In genomic region chr14:21101562-21101961, GRCm38 (mm10) we compare ENCODE assay signal across 11 mouse cellular contexts. TPM values are rescaled to one million over a fixed set of nuclear protein-coding genes. Genes with fewer than 3 reads are reported as not detected.
DNase-seq lines count a peak whose midpoint lies in the region; ATAC-seq and TF ChIP-seq lines count a peak whose summit lies in the region.
"Had no signal": no experiment of that assay in that cellular context is flagged by ENCODE, and none has a peak within 500 bp of the region (broad histone marks: within the 10 kb centered on the region; RNA-seq: fewer than 3 reads in every experiment).

No protein-coding gene starts in this region.

- no peak overlapping the region for H3K4me3 ChIP-seq in hindbrain, postnatal 0 days (ENCODE audit: low read length)
- no peak overlapping the region for H3K4me3 ChIP-seq in hindbrain, embryonic 14.5 days (replicated peaks; ENCODE audit: low read length)
- H3K4me3 ChIP-seq in MEL (ENCODE audit: control insufficient read depth in 1 of 2, insufficient read depth in 1 of 2, low read depth in 2 of 2, low read length in 2 of 2): peak overlapping the region; percentile 23 to 52
- no peak overlapping the region for H3K4me3 ChIP-seq in heart, embryonic 12.5 days
- H3K4me3 ChIP-seq in liver, postnatal 0 days (ENCODE audit: low read depth, low read length): no peak overlapping the region
- H3K4me3 ChIP-seq: hindbrain, embryonic 13.5 days; neural tube, embryonic 13.5 days had no signal

- no peaks in the 10 kb centered on the region for H3K36me3 ChIP-seq in hindbrain, postnatal 0 days (ENCODE audit: insufficient read depth, low read length)
- no peaks in the 10 kb centered on the region for H3K36me3 ChIP-seq in hindbrain, embryonic 14.5 days (replicated peaks; ENCODE audit: control insufficient read depth, insufficient read depth)
- peaks cover 0 to 22% of the 10 kb centered on the region in 2 experiments for H3K36me3 ChIP-seq in MEL (ENCODE audit: control insufficient read depth in 1 of 2, insufficient read depth in 2 of 2, low read length in 2 of 2)
- peaks cover 1% of the 10 kb centered on the region; the same call in 1 of the 2 replicates for H3K36me3 ChIP-seq in heart, embryonic 12.5 days
- H3K36me3 ChIP-seq in liver, postnatal 0 days (replicated peaks; ENCODE audit: insufficient read depth, low read length): no peaks in the 10 kb centered on the region; the same call in 1 of the 2 replicates
- H3K36me3 ChIP-seq: hindbrain, embryonic 13.5 days; neural tube, embryonic 13.5 days had no signal

- no peaks in the 10 kb centered on the region for H3K27me3 ChIP-seq in hindbrain, postnatal 0 days (ENCODE audit: insufficient read depth, low read length)
- no peaks in the 10 kb centered on the region for H3K27me3 ChIP-seq in hindbrain, embryonic 14.5 days (ENCODE audit: control insufficient read depth, insufficient read depth, low read length)
- H3K27me3 ChIP-seq in MEL (ENCODE audit: control insufficient read depth in 1 of 2, insufficient read depth in 2 of 2, low read length in 2 of 2): no peaks in the 10 kb centered on the region
- H3K27me3 ChIP-seq in heart, embryonic 12.5 days (replicated peaks): no peaks in the 10 kb centered on the region
- H3K27me3 ChIP-seq in liver, postnatal 0 days (ENCODE audit: insufficient read depth, low read length): no peaks in the 10 kb centered on the region
- H3K27me3 ChIP-seq: hindbrain, embryonic 13.5 days; neural tube, embryonic 13.5 days had no signal

- no peak overlapping the region for H3K4me2 ChIP-seq in hindbrain, postnatal 0 days (ENCODE audit: low read depth, low read length)
- H3K4me2 ChIP-seq in hindbrain, embryonic 14.5 days (replicated peaks): no peak overlapping the region
- H3K4me2 ChIP-seq in heart, embryonic 12.5 days: peak overlapping the region; percentile 26; the same call in 1 of the 2 replicates
- no peak overlapping the region for H3K4me2 ChIP-seq in liver, postnatal 0 days (ENCODE audit: low read depth, low read length)
- H3K4me2 ChIP-seq: hindbrain, embryonic 13.5 days; neural tube, embryonic 13.5 days had no signal

- WGBS in hindbrain, postnatal 0 days: 52% methylated on average over 7 of the region's 7 CpGs
- 69% methylated on average over 7 of the region's 7 CpGs for WGBS in hindbrain, embryonic 14.5 days
- WGBS in heart, embryonic 12.5 days: 28% methylated on average over 7 of the region's 7 CpGs
- WGBS in liver, postnatal 0 days (ENCODE audit: insufficient replicate concordance): 25% methylated on average over 7 of the region's 7 CpGs

- ATAC-seq in hindbrain, postnatal 0 days: 0 out of 2 replicates have a peak, but pooled peaks have one; percentile 43
- ATAC-seq in hindbrain, embryonic 14.5 days (ENCODE audit: low FRiP score): no peak
- ATAC-seq in heart, embryonic 12.5 days (ENCODE audit: insufficient number of reproducible peaks, low FRiP score): no peak
- no peak for ATAC-seq in liver, postnatal 0 days

- peak; percentile 49 to 74; a peak in 3 of 4 replicates for TF ChIP-seq EP300 in MEL (IDR thresholded peaks at IDR 0.05; ENCODE audit: low read depth in 1 of 2, low read length in 2 of 2)
- no peak for TF ChIP-seq EP300 in liver, postnatal 0 days (IDR thresholded peaks at IDR 0.05; ENCODE audit: low read depth)

- TF ChIP-seq RAD21 in MEL (IDR thresholded peaks at IDR 0.05; ENCODE audit: low read depth, low read length): no peak

- TF ChIP-seq CTCF in hindbrain, postnatal 0 days (IDR thresholded peaks at IDR 0.05; ENCODE audit: low read depth): no peak
- TF ChIP-seq CTCF in MEL (IDR thresholded peaks at IDR 0.05 in 2 of 3, conservative IDR thresholded peaks at IDR 0.05 in 1 of 3; ENCODE audit: control insufficient read depth in 1 of 3, insufficient read depth in 1 of 3, low read depth in 2 of 3, low read length in 3 of 3, poor library complexity in 1 of 3, severe bottlenecking in 1 of 3): no peak
- TF ChIP-seq CTCF in liver, postnatal 0 days (IDR thresholded peaks at IDR 0.05; ENCODE audit: low read depth): no peak

- no peaks in the 10 kb centered on the region for H3K9me3 ChIP-seq in hindbrain, postnatal 0 days (ENCODE audit: low read length)
- H3K9me3 ChIP-seq in hindbrain, embryonic 14.5 days (ENCODE audit: control insufficient read depth, low read length): no peaks in the 10 kb centered on the region
- H3K9me3 ChIP-seq in MEL (replicated peaks; ENCODE audit: insufficient read depth, low read length): no peaks in the 10 kb centered on the region
- H3K9me3 ChIP-seq in heart, embryonic 12.5 days (replicated peaks): no peaks in the 10 kb centered on the region
- no peaks in the 10 kb centered on the region for H3K9me3 ChIP-seq in liver, postnatal 0 days (ENCODE audit: low read length)
- H3K9me3 ChIP-seq: hindbrain, embryonic 13.5 days; neural tube, embryonic 13.5 days had no signal

- no peaks in the 10 kb centered on the region for H3K79me2 ChIP-seq in MEL (ENCODE audit: control insufficient read depth, insufficient read depth, low read length, poor library complexity)

- no peaks in the 10 kb centered on the region for H3K4me1 ChIP-seq in hindbrain, postnatal 0 days (ENCODE audit: insufficient read depth, low read length)
- H3K4me1 ChIP-seq in hindbrain, embryonic 14.5 days (replicated peaks; ENCODE audit: control insufficient read depth, insufficient read depth, low read length): no peaks in the 10 kb centered on the region
- H3K4me1 ChIP-seq in MEL (ENCODE audit: control insufficient read depth in 1 of 2, insufficient read depth in 2 of 2, low read length in 2 of 2): peaks cover 16 to 19% of the 10 kb centered on the region in 2 experiments
- peaks cover 36% of the 10 kb centered on the region for H3K4me1 ChIP-seq in heart, embryonic 12.5 days (replicated peaks)
- H3K4me1 ChIP-seq in liver, postnatal 0 days (ENCODE audit: insufficient read depth): peaks cover 21% of the 10 kb centered on the region
- H3K4me1 ChIP-seq: hindbrain, embryonic 13.5 days; neural tube, embryonic 13.5 days had no signal

- 0 out of 4 replicates have a peak, but pooled peaks of 1 of the 2 experiments have one; percentile 30 for TF ChIP-seq POLR2A in MEL (IDR thresholded peaks at IDR 0.05; ENCODE audit: control insufficient read depth in 1 of 2, insufficient read depth in 1 of 2, low read depth in 1 of 2, low read length in 2 of 2, poor library complexity in 1 of 2)

- DNase-seq in hindbrain, postnatal 0 days (ENCODE audit: low spot score): peak; percentile 25
- DNase-seq in hindbrain, embryonic 14.5 days (ENCODE audit: low spot score): no peak
- peak; percentile 72 for DNase-seq in MEL (ENCODE audit: low read depth, low spot score)
- DNase-seq in liver, postnatal 0 days: no peak
- no peak for DNase-seq in embryo, embryonic 10 days (ENCODE audit: low spot score)
- DNase-seq in embryo, embryonic 11 days: no peak
- no peak for DNase-seq in testis, postnatal 10 days (ENCODE audit: low spot score)
- DNase-seq: thymus, postnatal 4 days had no signal

- no peak overlapping the region for H3K27ac ChIP-seq in hindbrain, postnatal 0 days
- no peak overlapping the region for H3K27ac ChIP-seq in hindbrain, embryonic 14.5 days
- H3K27ac ChIP-seq in MEL (ENCODE audit: control insufficient read depth, low read depth, low read length): peak overlapping the region; percentile 95
- peak overlapping the region; percentile 71 for H3K27ac ChIP-seq in heart, embryonic 12.5 days (ENCODE audit: poor library complexity, severe bottlenecking)
- peak overlapping the region; percentile 48; the same call in 1 of the 2 replicates for H3K27ac ChIP-seq in liver, postnatal 0 days (ENCODE audit: low read depth)
- H3K27ac ChIP-seq: hindbrain, embryonic 13.5 days; neural tube, embryonic 13.5 days had no signal

- no peak overlapping the region for H3K9ac ChIP-seq in hindbrain, postnatal 0 days (replicated peaks; ENCODE audit: low read length)
- no peak overlapping the region for H3K9ac ChIP-seq in hindbrain, embryonic 14.5 days
- peak overlapping the region; percentile 55 for H3K9ac ChIP-seq in MEL (ENCODE audit: control insufficient read depth, low read depth, low read length, poor library complexity, severe bottlenecking)
- no peak overlapping the region for H3K9ac ChIP-seq in heart, embryonic 12.5 days
- H3K9ac ChIP-seq in liver, postnatal 0 days (replicated peaks): peak overlapping the region; percentile 41; the same call in 1 of the 2 replicates
- H3K9ac ChIP-seq: hindbrain, embryonic 13.5 days; neural tube, embryonic 13.5 days had no signal

TF ChIP-seq in MEL, 35 proteins besides CTCF, POLR2A, EP300 and RAD21 (continues in another document):
- TF ChIP-seq TAL1 (IDR thresholded peaks at IDR 0.05; ENCODE audit: low read length): no peak
- TF ChIP-seq ZMIZ1 (IDR thresholded peaks at IDR 0.05; ENCODE audit: low read depth, low read length): no peak
- no peak for TF ChIP-seq GABPA (IDR thresholded peaks at IDR 0.05; ENCODE audit: low read depth, low read length)
- TF ChIP-seq RCOR1 (IDR thresholded peaks at IDR 0.05; ENCODE audit: low read depth, low read length): 0 out of 2 replicates have a peak, but pooled peaks have one; percentile 43
- peak; percentile 80 for TF ChIP-seq BHLHE40 (IDR thresholded peaks at IDR 0.05; ENCODE audit: borderline replicate concordance, low read depth, low read length)
- peak; percentile 79 for TF ChIP-seq ETS1 (IDR thresholded peaks at IDR 0.05; ENCODE audit: low read depth, low read length)
- no peak for TF ChIP-seq ZC3H11A (IDR thresholded peaks at IDR 0.05; ENCODE audit: low read depth, low read length)

RNA-seq across cellular contexts. Expression of gene Adk, which starts 49.2 kb away (rescaled TPM):
- 21.4 and 27.4 TPM in 2 replicates for total RNA-seq in hindbrain, postnatal 0 days (2014; rRNA removed)
- 63.5 and 65.2 TPM in 2 replicates for polyA plus RNA-seq in hindbrain, postnatal 0 days (2015; fragmentation: Nextera tagmentation; extraction: Ambion mirVana)
- 40.2 and 43.7 TPM in 2 replicates for polyA plus RNA-seq in hindbrain, embryonic 14.5 days (2014; fragmentation: Nextera tagmentation; extraction: Ambion mirVana)
- total RNA-seq in MEL (2012; rRNA removed): 102 and 125 TPM in 2 replicates
- 100 to 1,000 TPM in 1 of 2 experiments, 10 to 100 TPM in 1; 69.0 to 479 TPM for polyA plus RNA-seq in MEL (2012; ENCODE audit: insufficient read depth in 1 of 2, insufficient read length in 2 of 2, low read depth in 1 of 2, low replicate concordance in 2 of 2, missing spikeins in 1 of 2)
- 257 and 273 TPM in 2 replicates for polyA plus RNA-seq in heart, embryonic 12.5 days (2016; fragmentation: Nextera tagmentation; extraction: Ambion mirVana)
- 467 and 475 TPM in 2 replicates for polyA plus RNA-seq in liver, postnatal 0 days (2015; fragmentation: Nextera tagmentation; extraction: Ambion mirVana)

RNA-seq across cellular contexts. Expression of gene Ap3m1, which starts 49.3 kb away (rescaled TPM):
- 53.6 and 55.2 TPM in 2 replicates for total RNA-seq in hindbrain, postnatal 0 days (2014; rRNA removed)
- polyA plus RNA-seq in hindbrain, postnatal 0 days (2015; fragmentation: Nextera tagmentation; extraction: Ambion mirVana): 56.7 and 58.2 TPM in 2 replicates
- polyA plus RNA-seq in hindbrain, embryonic 14.5 days (2014; fragmentation: Nextera tagmentation; extraction: Ambion mirVana): 94.5 and 101 TPM in 2 replicates
- total RNA-seq in MEL (2012; rRNA removed): 27.9 and 31.8 TPM in 2 replicates
- 10 to 100 TPM in 1 of 2 experiments, not detected in 1; 47.4 TPM for polyA plus RNA-seq in MEL (2012; ENCODE audit: insufficient read depth in 1 of 2, insufficient read length in 2 of 2, low read depth in 1 of 2, low replicate concordance in 2 of 2, missing spikeins in 1 of 2)
- 71.5 and 75.4 TPM in 2 replicates for polyA plus RNA-seq in heart, embryonic 12.5 days (2016; fragmentation: Nextera tagmentation; extraction: Ambion mirVana)
- 23.5 and 28.6 TPM in 2 replicates for polyA plus RNA-seq in liver, postnatal 0 days (2015; fragmentation: Nextera tagmentation; extraction: Ambion mirVana)

Comparison
In these comparisons a context has a peak if more than half of its experiments do, and no peak if none do; other contexts are left out.
1. DNase-seq: peak in hindbrain, postnatal 0 days (single experiment) and MEL (single experiment); none in hindbrain, embryonic 14.5 days (single experiment), liver, postnatal 0 days (single experiment), embryo, embryonic 10 days (single experiment), embryo, embryonic 11 days (single experiment) and testis, postnatal 10 days (single experiment).
2. H3K27ac ChIP-seq: peak in MEL (single experiment), heart, embryonic 12.5 days (single experiment) and liver, postnatal 0 days (single experiment); none in hindbrain, postnatal 0 days (single experiment) and hindbrain, embryonic 14.5 days (single experiment).
3. H3K4me3 ChIP-seq: peak in MEL (2 of 2); none in hindbrain, postnatal 0 days (single experiment), hindbrain, embryonic 14.5 days (single experiment), heart, embryonic 12.5 days (single experiment) and liver, postnatal 0 days (single experiment).
4. H3K9ac ChIP-seq: peak in MEL (single experiment) and liver, postnatal 0 days (single experiment); none in hindbrain, postnatal 0 days (single experiment), hindbrain, embryonic 14.5 days (single experiment) and heart, embryonic 12.5 days (single experiment).